Mouse (Mus musculus): ENCODE results near the gene Slc16a14. TPM values are rescaled to one million over a fixed set of nuclear protein-coding genes. Genes with fewer than 3 reads are reported as not detected.
"Not testable (repeated sequence)": the region's sequence is repeated elsewhere in the genome, so short reads cannot be mapped to it uniquely, and the experiment has no call there.

Gene Slc16a14
- under 1 TPM in 3 of 4 experiments, not detected in 1; 0.09 to 0.20 (median 0.11) TPM for total RNA-seq (2022)

DNA sequence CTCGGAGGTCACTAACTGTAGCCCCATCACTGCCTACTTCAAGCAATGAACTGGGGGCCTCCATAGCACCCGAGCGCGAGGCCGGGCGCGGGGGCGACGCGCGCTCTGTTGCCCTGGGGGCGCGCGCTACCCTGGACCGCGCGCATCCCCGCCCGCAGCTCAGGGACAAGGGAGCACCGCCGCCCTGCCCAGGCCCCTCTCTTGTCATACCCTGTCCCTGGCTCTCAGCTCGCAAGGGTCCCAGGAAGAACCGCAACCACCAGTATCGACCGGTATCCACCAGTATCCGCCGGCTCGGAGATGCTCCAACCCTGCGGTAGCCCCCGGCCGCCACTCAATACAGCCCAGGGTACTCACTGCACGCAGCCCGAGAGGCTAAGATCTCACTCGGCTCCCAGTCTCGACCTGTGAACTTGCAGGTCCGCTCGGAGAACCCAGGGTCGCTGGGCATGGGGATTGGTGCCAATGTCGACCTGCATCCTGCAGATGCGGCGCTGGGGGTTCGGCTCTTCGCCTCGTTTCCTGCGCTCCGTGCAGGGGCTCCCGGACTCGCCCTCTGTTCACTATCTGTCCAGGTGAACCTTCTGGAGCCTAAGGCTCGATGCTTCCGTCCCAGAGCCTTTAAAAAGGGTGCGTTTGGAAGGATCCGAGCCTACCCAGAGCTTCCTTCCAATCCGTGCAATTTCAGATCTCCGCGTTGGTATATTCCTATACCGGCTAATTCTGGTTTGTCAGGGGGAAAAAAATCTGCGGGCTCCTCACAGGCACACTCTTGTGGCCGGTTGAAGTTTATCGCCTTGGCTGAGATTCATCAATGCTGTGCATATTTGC is at the start of gene Slc16a14:
Slc16a14 (minus strand) TSS at position 632 of the 831 bp plus-strand sequence.
- DNase-seq (ENCODE audit: low spot score) = no peak

DNA sequence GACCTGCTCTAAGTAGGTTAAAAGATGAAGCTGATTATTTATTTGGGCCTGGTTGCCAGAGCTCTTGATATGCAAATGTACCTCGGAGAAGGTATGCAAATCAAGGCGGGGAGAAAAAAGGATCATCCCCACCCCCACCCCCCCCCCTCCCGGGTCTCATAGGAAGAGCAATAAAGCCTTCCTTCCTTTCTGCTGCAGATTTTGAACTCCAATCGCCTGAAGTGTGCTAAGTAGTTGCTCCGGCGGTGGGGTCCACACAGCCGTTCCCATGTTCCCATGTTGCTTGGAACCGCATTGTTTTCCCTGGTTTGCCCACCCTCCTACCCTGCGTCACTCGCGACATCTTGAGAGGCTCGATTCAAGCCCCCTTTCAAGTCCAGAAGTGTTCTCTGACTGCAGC is 26.8 kb upstream of the Slc16a14 start:
- DNase-seq (ENCODE audit: low spot score) = not testable (repeated sequence)

DNA sequence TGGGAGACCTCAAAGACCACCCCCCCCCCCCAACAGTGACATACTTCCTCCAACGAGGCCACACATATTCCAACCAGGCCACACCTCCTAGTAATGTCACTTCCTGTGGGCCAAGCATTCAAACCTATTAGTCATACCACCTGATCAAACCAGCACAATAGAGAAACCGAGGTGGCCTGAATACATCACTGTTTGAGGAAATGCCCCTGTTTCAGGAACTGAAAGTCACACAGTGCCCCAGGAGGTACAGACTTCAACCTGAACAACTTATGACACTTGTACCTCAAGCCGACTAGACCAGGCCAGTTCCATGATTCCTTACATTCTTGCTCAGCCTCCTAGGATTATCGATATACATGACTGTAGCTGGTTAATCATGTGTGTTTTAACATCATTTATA is 22.8 kb upstream of the Slc16a14 start:
- DNase-seq (ENCODE audit: low spot score) = not testable (repeated sequence)

DNA sequence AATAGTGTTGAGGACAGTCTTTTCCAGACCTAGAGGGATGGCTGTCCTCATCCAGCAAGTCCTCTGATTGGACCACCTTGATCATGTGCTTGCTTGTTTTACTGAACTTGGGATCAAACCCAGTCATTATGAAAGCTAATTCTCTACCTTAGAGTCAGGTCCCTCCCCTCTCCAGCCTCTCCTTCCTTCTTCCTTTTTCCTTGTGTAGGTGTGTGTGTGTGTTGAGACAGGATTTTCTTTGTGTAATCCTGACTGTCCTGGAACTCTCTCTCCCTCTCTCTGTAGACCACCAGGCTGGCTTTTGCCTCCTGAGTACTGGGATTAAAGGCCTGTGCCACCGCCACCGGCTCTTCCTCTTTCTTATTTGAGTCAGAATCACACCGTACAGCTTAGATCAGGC is 21.8 kb upstream of the Slc16a14 start:
- DNase-seq (ENCODE audit: low spot score) = not testable (repeated sequence)

DNA sequence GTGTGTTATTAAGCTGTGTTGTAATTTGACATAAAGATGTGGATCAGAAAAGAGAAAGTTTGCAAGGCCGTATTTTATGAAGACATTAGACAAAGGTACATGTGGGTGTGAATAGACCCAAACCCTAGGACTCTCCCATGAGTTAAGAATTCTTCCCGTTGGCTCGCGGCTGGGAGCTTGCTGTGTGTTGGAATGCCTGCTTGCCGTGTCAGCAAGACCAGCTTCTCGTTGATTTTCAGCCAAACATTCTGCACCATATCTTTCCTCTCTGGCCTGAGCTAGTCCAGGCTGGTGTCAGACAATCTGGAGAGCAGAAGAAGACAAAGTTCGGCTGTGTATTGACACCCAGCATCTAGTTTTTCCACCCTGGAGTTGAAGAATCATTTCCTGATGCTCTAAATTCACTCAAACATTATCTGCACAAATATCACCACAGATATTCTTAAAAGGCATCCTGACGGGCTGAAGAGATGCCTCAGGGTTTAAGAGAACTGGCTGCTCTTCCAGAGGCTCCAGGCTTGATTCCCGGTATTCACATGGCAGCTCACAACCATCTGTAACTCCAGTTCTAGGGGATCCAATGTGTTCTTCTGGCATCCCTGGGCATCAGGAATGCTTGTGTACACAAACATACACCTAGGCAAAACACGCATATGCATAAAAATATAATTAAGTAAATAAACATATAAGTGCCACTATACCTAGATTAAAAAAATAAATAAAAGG is 17.7 kb upstream of the Slc16a14 start:
- no peak for DNase-seq (ENCODE audit: low spot score)

DNA sequence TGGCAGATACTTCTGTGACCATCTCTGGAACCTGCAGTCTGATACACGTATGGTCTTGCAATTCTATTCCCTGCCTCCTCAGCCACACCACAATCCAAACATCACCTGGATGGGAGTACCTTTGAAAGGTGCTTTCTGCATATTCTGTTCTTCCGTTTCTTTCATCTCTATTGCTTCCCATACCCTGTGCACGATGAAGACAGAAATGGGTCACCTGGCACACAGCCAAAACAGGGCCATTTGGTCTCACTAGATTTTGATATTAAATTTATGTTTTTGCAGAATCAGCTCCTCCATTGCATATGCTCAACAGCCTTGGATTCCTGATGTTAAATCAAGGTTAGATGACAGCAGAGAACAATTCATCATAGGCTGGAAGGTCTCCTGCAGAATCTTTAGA is 16.6 kb upstream of the Slc16a14 start:
- DNase-seq (ENCODE audit: low spot score) = no peak

DNA sequence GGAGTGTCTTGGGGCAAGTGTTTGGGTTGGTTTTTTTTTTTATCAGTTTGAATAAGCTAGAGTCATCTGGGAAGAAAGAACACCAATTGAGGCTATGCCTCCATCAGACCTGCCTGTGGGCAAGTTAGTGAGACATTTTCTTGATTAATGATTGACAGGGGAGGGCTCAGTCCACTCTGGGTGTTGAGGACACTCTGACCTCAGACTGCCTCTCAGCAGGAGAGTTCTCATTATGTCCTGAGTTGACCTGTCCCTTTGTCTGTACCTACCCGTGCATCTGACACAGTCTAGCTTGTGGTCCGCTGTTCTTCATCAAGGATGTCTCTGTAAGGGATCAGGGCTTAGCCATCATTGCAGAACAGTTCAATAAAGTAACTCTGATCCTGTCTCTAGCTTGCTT is 12.5 kb upstream of the Slc16a14 start:
- DNase-seq (ENCODE audit: low spot score) = no peak

DNA sequence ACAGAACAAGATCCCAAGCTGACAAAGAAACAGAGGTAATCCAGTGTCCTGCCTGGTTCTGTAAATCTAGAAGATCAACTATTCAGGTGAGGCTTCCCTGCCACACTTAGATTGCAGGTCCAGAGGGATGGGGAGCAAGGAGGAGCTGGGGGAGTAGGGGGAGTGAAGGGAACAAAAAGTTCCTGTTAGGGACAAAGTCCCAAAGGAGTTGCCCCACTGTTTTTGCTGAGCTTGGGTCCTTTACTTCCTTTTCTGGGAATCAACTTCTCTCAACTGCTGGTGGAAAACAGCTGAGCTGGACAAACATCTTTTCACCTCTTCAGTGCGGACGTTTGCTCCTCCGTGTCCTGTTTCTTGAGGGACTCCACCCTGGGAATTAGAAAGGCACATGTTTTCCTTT is 11.0 kb upstream of the Slc16a14 start:
- DNase-seq (ENCODE audit: low spot score) = peak; percentile 24

DNA sequence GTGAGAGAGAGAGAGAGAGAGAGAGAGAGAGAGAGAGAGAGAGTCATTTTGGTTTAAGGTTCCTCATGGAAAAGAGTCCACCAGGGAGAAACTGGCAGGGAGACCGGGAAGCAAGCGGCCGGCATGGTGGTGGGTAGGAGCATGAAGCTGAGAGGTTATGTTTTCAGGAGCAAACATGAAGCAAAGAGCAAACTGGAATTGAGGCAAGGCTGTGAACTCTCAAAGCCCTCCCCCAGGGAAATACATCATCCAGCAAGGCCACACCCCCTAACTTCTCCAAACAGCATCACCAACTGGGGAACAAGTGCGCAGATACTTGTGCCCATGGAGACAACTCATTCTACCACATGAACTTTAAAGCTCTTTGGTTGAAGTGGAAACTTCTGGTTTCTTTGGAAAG is 8.6 kb upstream of the Slc16a14 start:
- DNase-seq (ENCODE audit: low spot score) = no peak

DNA sequence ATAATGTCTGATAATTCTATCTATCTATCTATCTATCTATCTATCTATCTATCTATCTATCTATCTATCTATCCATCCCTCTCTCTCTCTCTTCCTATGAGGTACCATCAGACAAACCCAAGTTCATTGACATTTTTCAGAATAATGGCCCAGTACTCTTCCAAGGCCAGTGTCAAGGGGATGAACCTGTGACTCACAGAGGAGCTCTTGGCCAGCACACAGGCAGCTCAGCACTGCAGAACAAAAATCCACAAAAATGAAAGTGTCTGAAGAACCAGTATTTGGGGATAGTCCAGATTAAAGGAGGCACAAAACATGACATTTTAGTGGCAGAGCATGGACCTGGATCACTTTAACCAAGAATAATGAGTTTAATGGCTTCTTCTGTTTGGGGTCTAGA is 7.7 kb upstream of the Slc16a14 start:
- no peak for DNase-seq (ENCODE audit: low spot score)

DNA sequence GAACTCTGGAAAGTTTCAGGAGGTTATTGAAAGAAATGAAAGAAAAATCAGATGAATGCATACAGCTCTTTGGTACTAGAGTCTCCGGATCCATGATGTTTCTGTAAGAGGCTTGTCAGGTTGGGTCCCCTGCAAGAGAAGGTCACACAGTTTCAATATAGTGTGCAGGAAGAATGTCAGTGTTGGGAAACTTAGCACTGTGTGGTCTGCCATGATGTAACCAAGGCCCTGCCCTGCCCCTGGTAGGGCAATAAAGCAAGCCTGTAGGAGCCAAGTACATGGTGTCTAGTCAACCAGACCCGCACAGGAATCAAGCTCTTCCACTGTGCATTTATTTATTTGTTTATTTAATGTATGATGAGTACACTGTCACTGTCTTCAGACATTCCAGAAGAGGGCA is 5.4 kb upstream of the Slc16a14 start:
- no peak for DNase-seq (ENCODE audit: low spot score)

DNA sequence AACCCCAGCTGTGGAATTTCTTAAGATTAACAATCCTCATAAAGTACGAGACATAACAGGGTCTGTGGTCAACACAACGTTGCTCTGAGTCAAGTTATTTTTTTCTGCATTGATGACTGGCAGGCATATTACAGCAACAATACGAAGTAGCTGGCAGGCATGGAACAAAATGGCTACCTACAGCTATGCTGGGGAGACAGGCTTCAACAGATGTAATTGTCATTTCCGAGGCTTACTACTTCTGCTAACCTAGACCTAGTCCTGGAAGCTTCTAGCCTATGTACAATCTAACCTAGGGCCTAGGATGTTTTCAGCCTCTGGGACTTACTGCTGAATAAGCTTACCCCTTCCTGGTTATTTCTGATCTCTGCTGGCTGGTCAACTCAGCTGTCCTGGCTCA is 4.5 kb upstream of the Slc16a14 start:
- no peak for DNase-seq (ENCODE audit: low spot score)

DNA sequence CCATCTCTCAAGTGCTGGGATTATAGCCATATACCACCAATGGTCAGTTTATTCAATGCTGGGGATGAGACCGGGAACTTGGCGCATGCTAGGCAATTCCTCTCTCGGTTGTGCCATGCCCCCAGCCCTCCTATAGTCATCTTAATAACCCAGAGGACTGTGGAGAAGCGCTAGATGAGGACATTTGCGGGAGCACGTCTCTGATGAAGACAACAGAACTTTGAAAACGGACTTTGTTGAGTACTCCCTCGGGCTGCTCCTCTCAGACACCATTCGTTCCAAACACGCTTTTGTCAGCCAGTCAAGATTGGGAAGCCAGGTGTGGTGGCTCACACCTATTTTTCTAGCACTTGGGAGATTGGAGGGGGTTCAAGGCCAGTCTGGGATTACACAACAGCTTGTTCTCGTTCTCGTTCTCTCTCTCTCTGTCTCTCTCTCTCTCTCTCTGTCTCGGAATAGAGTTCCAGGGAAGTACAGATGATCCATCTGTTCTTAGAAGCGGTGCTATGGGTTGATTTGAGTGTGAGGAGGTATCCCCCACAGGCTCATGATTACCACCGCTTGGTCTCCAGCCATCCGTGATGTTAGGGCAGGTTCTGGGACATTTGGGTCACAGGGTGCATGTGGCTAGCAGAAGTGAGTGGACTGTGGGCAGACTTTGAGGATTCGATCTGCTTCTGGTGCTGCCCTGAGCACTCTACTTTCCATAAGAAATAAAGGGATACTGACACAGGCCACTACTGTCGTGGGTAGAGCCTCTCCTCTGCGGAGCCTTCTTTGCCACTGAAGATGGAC is 2.0 kb upstream of the Slc16a14 start:
- no peak for DNase-seq (ENCODE audit: low spot score)

DNA sequence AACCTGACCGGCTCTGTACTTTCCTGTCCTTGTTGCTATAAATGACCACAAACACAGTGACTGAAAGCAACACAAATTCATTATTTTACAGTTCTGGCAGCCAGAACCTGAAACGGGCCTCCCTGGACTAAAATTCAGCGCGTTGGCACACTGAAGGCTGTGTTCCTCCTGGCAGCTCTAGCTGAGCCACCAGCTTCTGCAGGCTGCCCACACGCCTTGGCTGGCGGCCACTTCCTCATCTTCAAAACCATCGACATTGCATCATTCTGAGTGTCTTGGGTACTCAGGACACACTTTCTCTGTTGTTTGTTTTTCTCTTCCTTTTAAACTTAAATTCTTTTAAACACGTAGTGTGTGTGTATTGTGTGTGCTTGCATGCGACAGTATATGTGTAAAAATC is 734 bp upstream of the Slc16a14 start:
- peak; percentile 22 for DNase-seq (ENCODE audit: low spot score)

DNA sequence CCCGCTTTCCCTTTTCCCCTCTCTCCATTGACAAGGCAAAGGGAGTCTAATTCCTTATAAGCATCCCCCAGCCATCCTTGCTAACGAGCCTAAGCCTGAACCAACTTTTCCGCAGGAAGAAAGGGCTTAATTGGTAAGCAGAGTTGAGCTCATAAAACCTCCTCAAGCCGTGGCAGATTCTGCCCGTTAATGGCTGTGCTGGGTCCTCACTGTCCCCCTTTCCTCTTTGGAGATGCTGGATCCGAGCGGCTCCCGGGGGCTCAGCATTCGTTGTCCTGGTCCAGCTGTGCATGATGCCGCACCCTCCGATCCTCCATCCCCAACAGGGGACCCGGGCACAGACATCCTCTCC is 807 bp downstream of the Slc16a14 start:
- DNase-seq (ENCODE audit: low spot score) = no peak

DNA sequence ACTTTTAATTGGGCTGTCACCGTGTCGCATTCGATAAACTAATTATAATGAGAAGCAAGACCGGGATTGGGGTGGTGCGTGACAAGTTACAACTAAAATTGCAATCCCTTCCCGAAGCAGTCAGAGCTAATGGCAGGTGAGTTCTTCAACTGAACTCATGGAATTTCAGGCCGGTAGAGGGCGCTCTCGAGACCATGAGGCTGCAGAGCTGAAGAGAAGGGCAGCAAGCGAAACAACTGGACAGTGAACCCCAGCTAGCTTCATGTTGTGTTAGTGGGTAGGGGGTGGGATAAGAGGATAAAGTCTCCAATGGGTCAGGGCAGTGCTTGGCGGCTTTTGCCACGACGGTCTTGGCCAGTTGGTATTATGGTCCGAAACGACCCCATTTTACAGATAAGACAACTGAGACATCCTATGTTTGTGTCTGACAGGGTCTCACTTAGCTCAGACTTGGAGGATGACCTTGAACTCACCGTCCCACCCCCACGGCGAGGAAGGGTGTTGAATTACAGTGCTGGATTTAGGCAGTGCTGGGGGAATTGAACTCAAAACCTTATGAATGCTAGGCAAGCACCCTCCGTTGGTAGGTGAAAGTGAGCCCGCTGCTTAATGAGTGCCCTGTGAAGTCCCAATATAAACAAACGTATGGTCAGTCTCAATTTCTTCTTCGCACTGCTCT is 1.3 kb downstream of the Slc16a14 start:
- peak; percentile 42 for DNase-seq (ENCODE audit: low spot score)

DNA sequence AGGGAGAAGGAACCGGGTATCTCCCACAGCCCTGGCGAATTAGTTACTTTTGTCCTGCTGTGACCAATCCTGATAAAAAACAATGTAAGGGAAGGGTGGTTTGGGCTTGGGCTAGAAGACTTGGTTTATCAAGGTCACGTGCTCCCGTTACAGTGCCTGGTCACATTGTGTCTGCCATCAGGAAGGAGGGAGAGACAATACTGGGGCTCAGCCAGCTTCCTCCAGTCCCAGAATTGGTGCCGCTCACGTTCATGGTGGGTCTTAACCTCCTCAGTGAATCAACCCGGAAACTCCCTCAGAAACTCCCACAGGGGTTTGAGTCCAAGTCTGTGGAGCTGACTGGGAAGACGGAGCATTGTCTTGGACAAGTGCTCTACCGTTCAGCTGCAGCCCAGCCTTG is 9.3 kb downstream of the Slc16a14 start:
- peak; percentile 28 for DNase-seq (ENCODE audit: low spot score)

DNA sequence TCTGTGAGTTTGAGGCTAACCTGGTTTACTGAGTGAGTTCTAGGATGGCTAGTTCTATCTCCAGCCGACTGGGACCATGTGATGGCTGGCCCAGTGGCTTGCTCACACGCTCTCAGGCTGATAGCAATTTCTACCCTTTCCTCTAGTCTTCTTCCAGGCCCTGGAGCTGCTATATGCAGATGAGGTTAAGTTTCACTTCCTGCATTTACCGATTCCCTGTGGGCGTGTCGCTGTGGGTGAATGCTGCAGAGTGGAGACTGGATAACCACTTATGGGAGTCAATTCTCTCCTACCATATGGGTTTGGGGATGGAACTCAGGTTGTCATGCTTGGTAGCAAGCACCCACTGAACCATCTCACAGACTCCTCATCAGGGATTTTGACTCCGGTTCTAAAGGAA is 10.8 kb downstream of the Slc16a14 start:
- DNase-seq (ENCODE audit: low spot score) = no peak

DNA sequence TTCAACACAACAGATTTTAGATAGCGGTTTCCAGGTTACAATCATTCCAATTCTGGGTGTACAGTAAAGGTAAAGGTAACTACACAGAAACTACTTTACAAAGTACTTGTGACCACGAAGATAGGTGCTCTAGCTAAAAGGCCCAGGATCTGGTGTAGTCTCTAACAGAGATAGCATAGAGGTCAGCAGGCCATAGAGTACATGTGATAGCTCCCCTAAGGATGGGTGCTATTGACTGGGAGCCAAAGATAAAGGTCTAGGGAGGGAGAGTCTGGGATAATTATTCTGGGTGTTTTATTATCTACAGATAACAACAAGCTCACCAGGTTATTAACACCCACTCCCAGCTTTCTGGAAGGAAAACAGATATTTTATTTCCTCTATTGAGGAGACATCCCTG is 11.5 kb downstream of the Slc16a14 start:
- no peak for DNase-seq (ENCODE audit: low spot score)

DNA sequence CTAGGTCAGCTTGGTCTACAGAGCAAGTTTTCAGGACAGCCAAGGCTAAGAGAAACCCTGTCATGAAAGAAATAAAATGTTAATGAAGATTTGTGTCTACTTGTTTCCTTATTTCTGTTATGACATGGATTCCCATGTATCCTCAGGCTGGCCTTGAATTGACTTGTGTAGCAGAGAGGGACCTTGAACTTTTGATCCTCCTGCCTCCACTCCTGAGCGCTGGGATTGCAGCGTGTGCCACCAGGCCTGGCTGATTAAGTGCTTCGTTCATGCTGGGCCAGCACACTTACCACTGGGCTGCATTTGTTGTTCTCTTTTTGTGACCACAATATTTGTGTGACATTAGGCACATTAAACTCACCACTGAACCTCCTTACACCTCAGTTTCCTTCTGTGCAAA is 16.1 kb downstream of the Slc16a14 start:
- DNase-seq (ENCODE audit: low spot score) = no peak

DNA sequence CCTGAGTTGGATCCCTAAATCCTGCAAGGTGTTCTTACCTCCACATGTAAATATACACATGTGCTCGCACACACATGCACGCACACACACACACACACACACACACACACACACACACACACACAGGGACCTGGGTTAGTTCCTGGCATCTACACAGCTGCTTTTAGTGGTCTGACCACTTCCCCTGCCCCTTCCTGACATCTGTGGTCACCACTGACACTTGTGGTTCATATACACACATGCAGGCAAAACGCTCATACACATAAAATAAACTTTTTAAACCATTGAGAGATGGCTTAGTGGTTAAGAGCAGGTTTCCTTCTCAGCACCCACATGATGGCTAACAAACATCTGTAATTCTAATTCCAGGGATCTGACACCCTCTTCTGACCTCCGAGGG is 19.9 kb downstream of the Slc16a14 start:
- no peak for DNase-seq (ENCODE audit: low spot score)

DNA sequence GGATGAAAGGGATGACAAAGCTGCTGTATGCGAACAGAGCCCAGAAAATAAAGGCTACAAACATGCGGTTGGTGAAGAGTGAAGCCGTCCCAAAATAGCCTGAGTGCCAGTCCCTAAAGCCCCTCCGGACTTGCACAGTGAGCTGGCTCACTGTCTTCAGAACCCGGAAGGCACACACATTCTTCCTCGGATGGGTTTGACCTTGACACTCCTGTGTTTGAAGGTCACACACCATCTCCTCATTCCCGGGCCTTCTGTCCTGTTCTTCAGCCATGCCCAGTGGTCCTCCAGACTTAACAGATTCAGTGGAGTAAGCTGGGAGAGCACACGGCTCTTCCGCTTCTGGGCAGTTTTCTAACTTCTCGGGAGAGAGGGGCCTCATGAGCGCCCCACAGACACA is 22.4 kb downstream of the Slc16a14 start:
- DNase-seq (ENCODE audit: low spot score) = no peak
